In genomic region chr9:99109585-99109984, GRCm38 (mm10) we compare ENCODE assay signal across 21 mouse cellular contexts. TPM values are rescaled to one million over a fixed set of nuclear protein-coding genes. Genes with fewer than 3 reads are reported as not detected.
DNase-seq lines count a peak whose midpoint lies in the region; TF ChIP-seq lines count a peak whose summit lies in the region.
"Had no signal": no experiment of that assay in that cellular context is flagged by ENCODE, and none has a peak within 500 bp of the region (broad histone marks: within the 10 kb centered on the region; RNA-seq: fewer than 3 reads in every experiment).

No protein-coding gene starts in this region.

- no peak overlapping the region for H3K4me3 ChIP-seq in kidney, adult 2 months (ENCODE audit: insufficient read depth, low read depth, low read length)
- no peak overlapping the region for H3K4me3 ChIP-seq in brown adipose tissue, adult 24 weeks (ENCODE audit: insufficient read depth, low read depth, low read length)
- H3K4me3 ChIP-seq in macrophage (ENCODE audit: inconsistent target), result peak overlapping the region; percentile 10; the same call in 1 of the 2 replicates
- H3K4me3 ChIP-seq in thymus, adult 2 months (ENCODE audit: control insufficient read depth, insufficient read depth, low read length), result no peak overlapping the region
- H3K4me3 ChIP-seq: embryonic facial prominence, embryonic 10.5 days; erythroblast, embryonic 14.5 days; forebrain, embryonic 15.5 days; gastrocnemius, adult 2 months; neural tube, embryonic 13.5 days had no signal

- H3K27ac ChIP-seq in kidney, adult 2 months (ENCODE audit: insufficient read depth, low read depth, low read length), result no peak overlapping the region
- H3K27ac ChIP-seq in brown adipose tissue, adult 24 weeks (replicated peaks; ENCODE audit: low read depth, low read length), result peak overlapping the region; percentile 52; the same call in 1 of the 2 replicates
- H3K27ac ChIP-seq in macrophage, result peak overlapping the region; percentile 89
- H3K27ac ChIP-seq in thymus, adult 2 months (ENCODE audit: control insufficient read depth, insufficient read depth, low read length), result no peak overlapping the region
- H3K27ac ChIP-seq: embryonic facial prominence, embryonic 10.5 days; forebrain, embryonic 15.5 days; gastrocnemius, adult 2 months; hindbrain, postnatal 0 days; liver, embryonic 14.5 days; neural tube, embryonic 13.5 days; stomach, postnatal 0 days had no signal

- peaks cover 81% of the 10 kb centered on the region for H3K79me2 ChIP-seq in macrophage (ENCODE audit: inconsistent target)

- peaks cover 2% of the 10 kb centered on the region; the same call in 1 of the 2 replicates for H3K36me3 ChIP-seq in kidney, adult 2 months (ENCODE audit: control insufficient read depth, insufficient read depth, low read length)
- H3K36me3 ChIP-seq in macrophage (ENCODE audit: inconsistent target), result peaks cover 12% of the 10 kb centered on the region; the same call in 1 of the 2 replicates
- no peaks in the 10 kb centered on the region for H3K36me3 ChIP-seq in thymus, adult 2 months (ENCODE audit: control insufficient read depth, insufficient read depth, low read length)

- H3K4me1 ChIP-seq in kidney, adult 2 months (ENCODE audit: control insufficient read depth, insufficient read depth, low read length), result peaks cover 5% of the 10 kb centered on the region; the same call in 1 of the 2 replicates
- H3K4me1 ChIP-seq in brown adipose tissue, adult 24 weeks (ENCODE audit: control insufficient read depth, insufficient read depth, insufficient read length, low read length), result peaks cover 4% of the 10 kb centered on the region
- no peaks in the 10 kb centered on the region for H3K4me1 ChIP-seq in thymus, adult 2 months (replicated peaks; ENCODE audit: control insufficient read depth, insufficient read depth, low read length)

- H3K27me3 ChIP-seq in kidney, adult 2 months (replicated peaks; ENCODE audit: control insufficient read depth, insufficient read depth, low read length), result no peaks in the 10 kb centered on the region
- H3K27me3 ChIP-seq in thymus, adult 2 months (ENCODE audit: control insufficient read depth, insufficient read depth, low read length), result no peaks in the 10 kb centered on the region
- H3K27me3 ChIP-seq: forebrain, embryonic 15.5 days; neural tube, embryonic 13.5 days had no signal

- 87% methylated on average over 3 of the region's 3 CpGs for WGBS in kidney, adult 2 months
- 0% methylated on average over 3 of the region's 3 CpGs for WGBS in macrophage (ENCODE audit: missing documents)
- 50% methylated on average over 3 of the region's 3 CpGs for WGBS in thymus, adult 2 months

- peak; percentile 14 for DNase-seq in kidney, adult 2 months
- no peak for DNase-seq in kidney, postnatal 14 days
- peak; percentile 57 for DNase-seq in 416B (ENCODE audit: low read depth)
- no peak for DNase-seq in thymus, adult 2 months
- no peak for DNase-seq in embryo, embryonic 10.5 days (ENCODE audit: low spot score)
- no peak for DNase-seq in gastrocnemius, adult 8-10 months (ENCODE audit: low spot score in 2 of 2)
- DNase-seq: adrenal gland, adult 8-10 months; cerebellum, postnatal 10 days; gastrocnemius, adult 2 months; heart, postnatal 10 days; kidney, adult 8-10 months; spleen, adult 18-20 months had no signal

- TF ChIP-seq CTCF in kidney, adult 2 months (conservative IDR thresholded peaks at IDR 0.05; ENCODE audit: insufficient read depth, insufficient read length, low read depth, low read length), result no peak
- no peak for TF ChIP-seq CTCF in thymus, adult 2 months (IDR thresholded peaks at IDR 0.05; ENCODE audit: borderline replicate concordance, control insufficient read depth, extremely low read depth, insufficient read depth, low read length, poor library complexity)

- TF ChIP-seq POLR2A in kidney, adult 2 months (IDR thresholded peaks at IDR 0.05; ENCODE audit: low read depth, low read length), result no peak
- no peak for TF ChIP-seq POLR2A in thymus, adult 2 months (IDR thresholded peaks at IDR 0.05; ENCODE audit: control insufficient read depth, extremely low read depth, insufficient read depth, low read length, poor library complexity)

RNA-seq across cellular contexts. Expression of gene Pik3cb, which starts 30.8 kb away (rescaled TPM):
- 7.3 and 7.4 TPM in 2 replicates for polyA plus RNA-seq in kidney, adult 2 months (2012; rRNA removed)
- polyA plus RNA-seq in brown adipose tissue, adult 24 weeks (2012; ENCODE audit: insufficient read depth, insufficient read length, missing spikeins), result 9.9 and 11.0 TPM in 2 replicates
- total RNA-seq in macrophage (2018; cell fraction: chromatin; rRNA removed), result 100 to 1,000 TPM in 3 of 26 experiments, 10 to 100 TPM in 23; 30.2 to 120 (median 44.9) TPM
- total RNA-seq in macrophage (2018; cell fraction: cytosol; rRNA removed), result 10 to 100 TPM; 19.4 to 48.1 (median 24.5) TPM
- 10 to 100 TPM; 34.0 to 72.5 (median 44.1) TPM for total RNA-seq in macrophage (2018; cell fraction: nucleus; rRNA removed)
- polyA plus RNA-seq in macrophage (2018), result 14.2 to 21.3 TPM (median 19.7 TPM) in 3 replicates
- polyA plus RNA-seq in thymus, adult 2 months (2012; rRNA removed), result 2.7 and 2.9 TPM in 2 replicates
- 1 to 10 TPM; 5.8 to 7.7 (median 6.6) TPM for total RNA-seq in gastrocnemius, adult 8-10 months (2022)

Comparison
In these comparisons a context has a peak if more than half of its experiments do, and no peak if none do; other contexts are left out.
1. DNase-seq: peak in kidney, adult 2 months (single experiment) and 416B (single experiment); none in kidney, postnatal 14 days (single experiment), thymus, adult 2 months (single experiment), embryo, embryonic 10.5 days (single experiment) and gastrocnemius, adult 8-10 months (0 of 2).
2. H3K27ac ChIP-seq: peak in brown adipose tissue, adult 24 weeks (single experiment) and macrophage (single experiment); none in kidney, adult 2 months (single experiment) and thymus, adult 2 months (single experiment).